Mouse (Mus musculus) neutrophil, adult 5-6 weeks (primary cell): ENCODE measurements around the gene Gm20388. TPM values are rescaled to one million over a fixed set of nuclear protein-coding genes. Genes with fewer than 3 reads are reported as not detected.
"Not testable (repeated sequence)": the region's sequence is repeated elsewhere in the genome, so short reads cannot be mapped to it uniquely, and the experiment has no call there.

ENCODE experiments used
- ATAC-seq: fragments of 151-379, 151-347 bp; 2 replicates; pipeline ENCODE4 v1.8.0; 2017; ENCODE audit warnings: mild to moderate bottlenecking, moderate TSS enrichment; ENCODE audit not compliant: insufficient number of reproducible peaks, poor library complexity, low FRiP score, severe bottlenecking; ENCODE audit errors: extremely low read depth
- total RNA-seq: library from RNA; stranded (forward); fragments of 200-1000 nt; gene quantifications from 2 replicates; pipeline ENCODE4 v1.2.3, GENCODE M21; 2017

Gm20388 gene
- total RNA-seq, 1 experiment from 2014 or later = 10.8 TPM

DNA sequence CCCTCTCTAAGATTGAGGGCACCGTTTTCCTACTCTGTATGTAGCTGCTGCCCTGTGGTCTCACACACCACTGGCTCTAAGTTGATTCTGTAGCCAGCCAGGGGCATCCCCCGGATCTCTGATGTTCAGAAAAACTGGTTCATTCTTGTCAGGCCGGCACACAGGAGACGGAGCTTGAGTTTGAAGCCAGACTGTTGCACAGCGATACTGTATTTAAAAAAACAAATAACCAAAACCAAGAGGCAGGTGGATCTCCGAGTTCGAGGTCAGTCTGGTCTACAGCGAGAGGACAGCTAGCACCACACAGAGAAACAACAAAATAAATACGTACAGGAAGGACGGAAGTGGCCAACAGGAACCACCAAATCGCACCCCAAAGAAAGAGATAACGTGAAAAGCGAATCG, 3154.2 kb downstream of the Gm20388 start:
- ATAC-seq = peak; percentile 43; the same call in 1 of the 2 replicates

- peak; percentile 89 for ATAC-seq
Observed at GRCm38 (mm10) chr8:123065214-123066100, 3154.8 kb downstream of the Gm20388 start.

DNA sequence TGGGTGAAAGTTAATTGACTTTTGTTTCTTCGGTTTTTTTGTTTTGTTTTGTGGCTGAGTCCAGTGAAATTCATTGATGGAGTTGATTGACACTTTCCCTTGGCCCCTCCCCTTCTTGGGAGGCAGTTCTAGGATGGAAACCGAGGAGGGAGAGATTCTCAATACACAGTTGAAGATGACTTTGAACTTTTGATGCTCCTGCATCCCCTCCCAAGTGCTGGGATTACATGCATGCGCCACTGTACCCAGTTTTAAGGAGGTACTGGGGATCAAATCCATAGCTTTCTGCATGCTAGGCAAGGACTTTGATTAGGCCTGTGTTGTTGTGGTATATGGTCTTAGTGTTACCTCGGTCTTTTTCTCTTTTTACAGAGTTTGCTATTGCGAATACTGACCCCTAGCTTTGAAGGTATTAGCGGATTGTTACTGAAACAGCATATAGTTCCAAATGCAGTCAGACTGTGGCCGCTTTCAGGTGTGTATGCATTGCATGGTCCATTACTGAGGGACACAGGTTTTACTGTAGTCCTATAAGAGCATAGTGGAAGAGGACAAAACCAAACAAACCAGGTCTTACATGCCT, 3155.6 kb downstream of the Gm20388 start:
- ATAC-seq = no peak

DNA sequence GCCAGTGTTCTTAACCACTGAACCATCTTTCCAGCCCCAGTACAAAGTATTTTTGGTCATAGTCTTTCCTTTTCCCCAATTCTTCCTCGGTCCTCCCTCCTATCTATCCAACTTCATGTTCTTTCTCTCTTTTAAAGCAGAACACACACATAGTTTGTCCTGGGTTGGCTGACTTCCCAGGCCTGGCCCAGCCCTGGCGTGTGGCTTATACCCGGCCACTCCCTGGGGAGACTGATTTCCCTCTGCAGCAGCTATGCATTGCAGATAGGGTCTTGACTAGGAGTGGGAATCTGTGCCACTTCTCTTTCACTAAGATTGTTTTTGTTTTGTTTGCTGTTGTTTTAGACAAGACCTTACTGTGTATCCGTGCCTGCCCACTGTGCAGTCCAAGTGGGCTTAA, 3160.5 kb downstream of the Gm20388 start:
- ATAC-seq = no peak

GRCm38 (mm10) chr8:123077213-123077612, 3166.6 kb downstream of the Gm20388 start:
- no peak for ATAC-seq

- no peak for ATAC-seq
Observed at GRCm38 (mm10) chr8:123082993-123083392, 3172.4 kb downstream of the Gm20388 start.

- no peak for ATAC-seq
Observed at GRCm38 (mm10) chr8:123083610-123084009, 3173.0 kb downstream of the Gm20388 start.

GRCm38 (mm10) chr8:123087289-123087688, 3176.6 kb downstream of the Gm20388 start:
- no peak for ATAC-seq

DNA sequence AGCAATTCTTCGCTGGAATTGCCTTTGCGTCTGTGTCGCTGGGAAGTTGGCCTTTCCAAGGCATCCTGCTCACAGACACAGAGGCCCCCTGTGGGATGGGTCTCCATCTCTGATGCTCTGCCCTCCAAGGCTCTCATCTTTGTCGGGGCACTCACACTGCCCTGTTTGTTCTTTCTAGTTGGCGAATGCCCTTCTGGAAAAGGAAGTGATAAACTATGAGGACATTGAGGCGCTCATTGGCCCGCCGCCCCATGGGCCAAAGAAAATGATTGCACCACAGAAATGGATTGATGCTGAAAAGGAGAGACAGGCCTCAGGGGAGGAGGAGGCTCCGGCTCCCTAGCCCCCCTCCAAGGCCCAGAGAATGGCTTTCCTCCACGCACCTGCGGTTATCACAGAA, 3186.6 kb downstream of the Gm20388 start:
- no peak for ATAC-seq

DNA sequence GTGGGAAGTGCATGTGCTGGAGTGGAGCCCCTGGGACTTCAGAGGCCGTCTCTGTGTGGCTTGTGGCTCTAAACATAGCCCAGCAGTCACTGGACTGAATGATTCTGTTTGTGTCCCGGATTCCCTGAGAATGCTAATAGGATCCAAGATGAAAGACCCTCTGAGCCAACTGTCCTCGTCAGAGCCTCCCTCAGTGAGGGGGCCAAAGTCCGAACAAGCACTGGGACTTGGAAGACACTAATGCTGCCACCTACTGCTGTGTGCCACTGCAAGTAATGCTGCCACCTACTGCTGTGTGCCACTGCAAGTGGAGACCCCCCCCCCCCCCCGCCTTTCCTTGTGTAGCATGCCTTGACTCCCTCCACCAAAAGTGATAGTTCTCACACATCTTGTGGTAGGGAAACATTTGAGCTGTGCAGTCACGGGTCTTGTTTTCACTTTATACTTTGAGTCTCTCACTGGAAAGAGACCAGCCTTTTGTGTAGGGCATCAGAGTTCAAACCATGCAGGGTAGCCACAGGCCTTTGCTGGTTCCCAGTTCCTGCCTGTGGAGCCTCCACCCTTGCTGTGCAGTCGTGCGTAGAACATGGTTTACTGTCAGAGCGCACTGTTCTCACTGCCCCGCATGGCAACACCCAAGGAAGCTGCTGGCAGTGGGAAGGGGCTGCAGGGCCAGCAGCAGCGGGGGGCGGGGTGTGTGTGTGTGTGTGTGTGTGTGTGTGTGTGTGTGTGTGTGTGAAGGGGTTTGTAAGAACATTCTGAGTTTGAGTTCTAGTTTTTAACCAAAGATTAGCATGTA, 3187.3 kb downstream of the Gm20388 start:
- ATAC-seq = no peak

- ATAC-seq = no peak
Observed at GRCm38 (mm10) chr8:123100288-123100687, 3189.6 kb downstream of the Gm20388 start.

DNA sequence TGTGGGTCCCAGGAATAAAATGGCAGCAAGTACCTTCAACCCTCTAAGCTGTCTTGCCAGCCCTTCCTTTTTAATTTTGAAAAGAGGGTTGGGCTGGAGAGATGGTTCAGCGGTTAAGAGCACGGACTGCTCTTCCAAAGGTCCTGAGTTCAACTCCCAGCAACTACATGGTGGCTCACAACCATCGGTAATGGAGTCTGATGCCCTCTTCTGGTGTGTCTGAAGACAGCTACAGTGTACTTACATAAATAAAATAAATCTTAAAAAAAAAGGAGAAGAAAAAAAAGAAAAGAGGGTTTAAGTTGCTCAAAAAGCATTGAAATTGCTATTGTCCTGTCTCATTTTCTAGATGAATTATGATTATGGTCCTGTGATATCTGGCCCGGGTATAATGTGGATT, 3190.6 kb downstream of the Gm20388 start:
- no peak for ATAC-seq

GRCm38 (mm10) chr8:123101735-123102685, 3191.4 kb downstream of the Gm20388 start, which contains the start of gene Rpl13:
Gene Rpl13, plus strand, starts transcription at chr8:123102350.
- ATAC-seq = peak; percentile 94

DNA sequence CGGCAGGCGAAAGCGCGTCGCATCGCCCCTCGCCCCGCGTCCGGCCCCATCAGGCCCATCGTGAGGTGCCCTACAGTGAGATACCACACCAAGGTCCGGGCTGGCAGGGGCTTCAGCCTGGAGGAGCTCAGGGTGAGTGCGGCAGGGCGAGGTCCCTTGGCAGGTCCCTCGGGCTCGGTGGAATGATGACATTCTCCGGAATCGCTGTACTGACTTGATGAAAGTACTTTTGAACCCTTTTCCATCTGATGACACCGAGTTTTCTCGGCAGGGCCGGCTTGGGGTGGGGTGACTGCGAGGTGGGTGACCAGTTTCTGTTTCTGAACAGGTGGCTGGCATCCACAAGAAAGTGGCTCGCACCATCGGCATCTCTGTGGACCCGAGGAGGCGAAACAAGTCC, 3192.2 kb downstream of the Gm20388 start:
- not testable (repeated sequence) for ATAC-seq

DNA sequence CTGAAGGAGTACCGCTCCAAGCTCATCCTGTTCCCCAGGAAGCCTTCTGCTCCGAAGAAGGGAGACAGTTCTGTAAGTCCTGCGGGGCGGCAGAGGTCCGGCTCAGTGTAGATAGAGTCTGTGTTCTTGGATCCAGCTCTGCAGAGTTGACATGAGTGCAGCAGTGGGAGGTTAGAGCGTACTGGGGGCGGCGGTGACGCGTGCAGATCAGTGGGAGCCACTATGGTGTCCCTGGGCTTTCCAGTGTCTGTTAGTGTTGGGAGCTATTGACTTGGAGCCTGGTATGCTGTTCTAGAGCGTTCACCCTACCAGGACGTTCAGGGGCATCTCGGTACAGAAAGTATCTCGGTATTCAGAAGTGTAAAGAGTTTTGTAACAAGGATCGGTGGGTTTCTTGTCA, 3192.6 kb downstream of the Gm20388 start:
- no peak for ATAC-seq

- ATAC-seq = no peak
Observed at GRCm38 (mm10) chr8:123104046-123104767, 3193.6 kb downstream of the Gm20388 start.

GRCm38 (mm10) chr8:123105553-123106326, 3195.1 kb downstream of the Gm20388 start:
- ATAC-seq = 0 out of 2 replicates have a peak, but pooled peaks have one; percentile 17
